Mouse (Mus musculus) heart, embryonic 14.5 days (tissue): ENCODE measurements around the gene Osbpl10. TPM values are rescaled to one million over a fixed set of nuclear protein-coding genes. Genes with fewer than 3 reads are reported as not detected.

Experiments
- ATAC-seq: fragments of 200-750 bp; cut with Nextera tagmentation; 2 replicates; pipeline ENCODE4 v1.8.0; 2017; ENCODE audit warnings: low read depth, moderate TSS enrichment; ENCODE audit not compliant: insufficient number of reproducible peaks, insufficient read depth, low FRiP score
- H3K27ac ChIP-seq, 2 experiments: fragments of 200-500 bp in 1 of 2; fragments of 300-500 bp in 1 of 2; sonication (generic) in 1 of 2; replicated peaks in 1 of 2; 2 replicates each; pipeline ENCODE4 v1.5.1; 2012 to 2014; ENCODE audit warnings: low read depth in 2 of 2, low read length in 2 of 2, control low read depth in 1 of 2, mild to moderate bottlenecking in 1 of 2, mixed read lengths in 1 of 2; ENCODE audit not compliant: control insufficient read depth in 1 of 2, insufficient read depth in 1 of 2
- H3K27me3 ChIP-seq: fragments of 300-500 bp; sonication (generic); 2 replicates; pipeline ENCODE4 v1.6.1; 2014; ENCODE audit warnings: mild to moderate bottlenecking, low read length, control low read depth; ENCODE audit not compliant: control insufficient read depth, insufficient read depth
- H3K36me3 ChIP-seq: fragments of 300-500 bp; sonication (generic); 2 replicates; pipeline ENCODE4 v1.6.1; 2014; ENCODE audit warnings: mild to moderate bottlenecking, control low read depth, low read length, mixed read lengths; ENCODE audit not compliant: control insufficient read depth, insufficient read depth
- H3K4me1 ChIP-seq, 2 experiments: fragments of 200-500 bp in 1 of 2; fragments of 300-500 bp in 1 of 2; sonication (generic) in 1 of 2; 2 replicates each; pipeline ENCODE4 v1.6.1; 2012 to 2014; ENCODE audit warnings: low read length in 2 of 2, control low read depth in 1 of 2, mixed read lengths in 1 of 2; ENCODE audit not compliant: control insufficient read depth in 2 of 2, insufficient read depth in 2 of 2
- H3K4me2 ChIP-seq: fragments of 300-500 bp; sonication (generic); 2 replicates; pipeline ENCODE4 v1.6.1; 2014; ENCODE audit warnings: mild to moderate bottlenecking, low read length
- H3K4me3 ChIP-seq, 2 experiments: fragments of 200-500 bp in 1 of 2; fragments of 300-500 bp in 1 of 2; sonication (generic) in 1 of 2; 2 replicates each; pipeline ENCODE4 v1.5.1; 2012 to 2014; ENCODE audit warnings: low read length in 2 of 2, mild to moderate bottlenecking in 2 of 2, control low read depth in 1 of 2, low read depth in 1 of 2, moderate library complexity in 1 of 2; ENCODE audit not compliant: control insufficient read depth in 1 of 2, insufficient read depth in 1 of 2
- H3K9ac ChIP-seq: fragments of 300-500 bp; sonication (generic); 2 replicates; pipeline ENCODE4 v1.6.1; 2014; ENCODE audit warnings: mild to moderate bottlenecking, low read length
- H3K9me3 ChIP-seq: fragments of 300-500 bp; sonication (generic); 2 replicates; pipeline ENCODE4 v1.6.1; 2016; ENCODE audit warnings: low read length, control low read depth; ENCODE audit not compliant: control insufficient read depth
- WGBS: fragments of 180-500 bp; shearing (Covaris S2); extraction: QIAGEN DNeasy Blood & Tissue Kit; methylation state at CpG from one replicate; pipeline ENCODE4 v1.1.7; 2014; 5-methylcytosine and 5-hydroxymethylcytosine counted together
- polyA plus RNA-seq: library from polyadenylated mRNA; unstranded; fragments of >200 nt; fragmentation: Nextera tagmentation; extraction: Ambion mirVana; gene quantifications from 2 replicates; pipeline ENCODE4 v1.2.1, GENCODE M21; 2014

Osbpl10 gene
- polyA plus RNA-seq, 1 experiment from 2014 or later = 2.2 TPM

GRCm38 (mm10) chr9:115192890-115193289, 214.5 kb downstream of the Osbpl10 start:
- no peak overlapping the region for H3K4me3 ChIP-seq
- H3K9ac ChIP-seq = no peak overlapping the region
- ATAC-seq = no peak
- H3K9me3 ChIP-seq = no peaks in the 10 kb centered on the region
- 76% methylated on average over 3 of the region's 3 CpGs for WGBS
- H3K27ac ChIP-seq = no peak overlapping the region
- peaks cover 9 to 24% of the 10 kb centered on the region in 2 experiments for H3K4me1 ChIP-seq
- H3K36me3 ChIP-seq = no peaks in the 10 kb centered on the region
- no peak overlapping the region for H3K4me2 ChIP-seq
- no peaks in the 10 kb centered on the region for H3K27me3 ChIP-seq

- Histone ChIP-seq H3K36me3 (no peaks in the 10 kb centered on the region), H3K27ac (no peak overlapping the region), H3K4me2 (no peak overlapping the region), H3K4me1 (peaks cover 0 to 6% of the 10 kb centered on the region in 2 experiments; a peak in 1 of 4 replicates), H3K9me3 (no peaks in the 10 kb centered on the region), H3K27me3 (no peaks in the 10 kb centered on the region), H3K9ac (no peak overlapping the region), H3K4me3 (no peak overlapping the region)
- no peak for ATAC-seq
- 75% methylated on average over 7 of the region's 7 CpGs for WGBS
These were observed 218.7 kb downstream of the Osbpl10 start for GRCm38 (mm10) chr9:115197082-115197481.

GRCm38 (mm10) chr9:115200166-115200862, 221.9 kb downstream of the Osbpl10 start:
- Histone ChIP-seq H3K4me2 (no peak overlapping the region), H3K27me3 (no peaks in the 10 kb centered on the region), H3K4me1 (peaks cover 0 to 6% of the 10 kb centered on the region in 2 experiments; a peak in 1 of 4 replicates), H3K9ac (no peak overlapping the region), H3K9me3 (no peaks in the 10 kb centered on the region), H3K36me3 (no peaks in the 10 kb centered on the region), H3K4me3 (no peak overlapping the region), H3K27ac (no peak overlapping the region)
- 88% methylated on average over 15 of the region's 15 CpGs for WGBS
- ATAC-seq = no peak

GRCm38 (mm10) chr9:115201264-115201663, 222.9 kb downstream of the Osbpl10 start:
- H3K27ac ChIP-seq = no peak overlapping the region
- ATAC-seq = no peak
- H3K4me3 ChIP-seq = no peak overlapping the region
- H3K4me2 ChIP-seq = no peak overlapping the region
- peaks cover 5 to 15% of the 10 kb centered on the region in 2 experiments for H3K4me1 ChIP-seq
- no peak overlapping the region for H3K9ac ChIP-seq
- no peaks in the 10 kb centered on the region for H3K36me3 ChIP-seq
- no peaks in the 10 kb centered on the region for H3K9me3 ChIP-seq
- no peaks in the 10 kb centered on the region for H3K27me3 ChIP-seq
- 88% methylated on average over 6 of the region's 6 CpGs for WGBS

- ATAC-seq = no peak
- WGBS = 51% methylated on average over 6 of the region's 6 CpGs
These were observed 224.8 kb downstream of the Osbpl10 start for GRCm38 (mm10) chr9:115203136-115203535.

GRCm38 (mm10) chr9:115205491-115205890, 227.1 kb downstream of the Osbpl10 start:
- H3K4me2 ChIP-seq = no peak overlapping the region

More at GRCm38 (mm10) chr9:115203136-115203535, 224.8 kb downstream of the Osbpl10 start:
- Histone ChIP-seq H3K4me1 (peaks cover 7 to 10% of the 10 kb centered on the region in 2 experiments), H3K27ac (no peak overlapping the region), H3K36me3 (peaks cover 3% of the 10 kb centered on the region; the same call in 1 of the 2 replicates), H3K4me2 (no peak overlapping the region), H3K4me3 (no peak overlapping the region), H3K9ac (no peak overlapping the region), H3K27me3 (no peaks in the 10 kb centered on the region), H3K9me3 (no peaks in the 10 kb centered on the region)

GRCm38 (mm10) chr9:115206219-115206618, 227.8 kb downstream of the Osbpl10 start:
- H3K4me3 ChIP-seq = no peak overlapping the region
- H3K27me3 ChIP-seq = no peaks in the 10 kb centered on the region
- H3K4me2 ChIP-seq = no peak overlapping the region
- no peak overlapping the region for H3K27ac ChIP-seq
- H3K9me3 ChIP-seq = no peaks in the 10 kb centered on the region
- peaks cover 4% of the 10 kb centered on the region; the same call in 1 of the 2 replicates for H3K36me3 ChIP-seq
- H3K4me1 ChIP-seq = peaks cover 7 to 10% of the 10 kb centered on the region in 2 experiments
- no peak for ATAC-seq
- no peak overlapping the region for H3K9ac ChIP-seq
- 54% methylated on average over 5 of the region's 5 CpGs for WGBS

More at GRCm38 (mm10) chr9:115205491-115205890, 227.1 kb downstream of the Osbpl10 start:
- Histone ChIP-seq H3K36me3 (peaks cover 4% of the 10 kb centered on the region; the same call in 1 of the 2 replicates), H3K9me3 (no peaks in the 10 kb centered on the region), H3K4me1 (peaks cover 7 to 10% of the 10 kb centered on the region in 2 experiments), H3K4me3 (no peak overlapping the region), H3K27ac (no peak overlapping the region), H3K27me3 (no peaks in the 10 kb centered on the region), H3K9ac (no peak overlapping the region)
- 11% methylated on average over 6 of the region's 6 CpGs for WGBS
- no peak for ATAC-seq
